Mouse (Mus musculus) right cerebral cortex, postnatal 36 days (tissue): ENCODE data around the gene Golga4.

Experiments
- DNase-seq, 2 experiments: peaks; one replicate each; pipeline ENCODE4 v3.0.0; 2022; ENCODE audit warnings: low spot score in 2 of 2, mixed read lengths in 1 of 2

Golga4 gene

DNA sequence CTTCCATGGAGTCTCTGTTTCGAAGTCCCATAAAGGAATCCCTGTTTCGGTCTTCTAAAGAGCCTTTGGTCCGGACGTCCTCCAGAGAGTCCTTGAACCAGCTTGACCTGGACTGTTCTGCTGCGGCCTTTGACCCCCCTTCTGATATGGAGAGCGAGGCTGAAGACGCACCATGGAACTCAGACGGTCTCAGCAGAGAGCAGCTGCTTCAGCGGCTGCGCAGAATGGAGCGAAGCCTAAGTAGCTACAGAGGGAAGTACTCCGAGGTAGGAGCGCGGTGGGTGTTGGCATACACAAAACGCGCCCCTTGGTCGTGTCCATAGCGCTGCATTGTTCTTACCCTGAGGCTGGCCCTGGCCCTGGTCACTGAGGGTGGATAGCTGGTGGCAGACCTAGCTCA lies 21.0 kb downstream of the Golga4 start:
- no peak for DNase-seq

DNA sequence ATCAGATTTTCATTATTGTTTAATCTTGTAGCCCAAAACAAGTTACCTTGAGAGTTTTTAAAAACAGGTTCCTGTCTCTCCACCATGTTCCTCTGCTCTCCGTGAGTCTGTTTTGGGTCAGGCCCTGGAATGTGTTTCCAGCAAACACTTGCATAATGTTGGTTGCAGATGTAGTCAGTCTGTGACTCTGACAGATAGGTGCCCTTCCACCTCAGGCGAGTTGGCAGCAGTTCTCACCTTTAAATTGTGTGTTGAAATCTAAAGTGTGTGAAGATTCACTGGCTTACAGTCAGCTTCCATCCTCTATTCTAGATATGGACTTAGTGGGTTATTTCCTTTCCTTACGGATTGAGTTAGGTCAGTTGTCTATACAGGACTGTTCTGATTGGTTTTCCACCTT lies 23.7 kb downstream of the Golga4 start:
- no peak for DNase-seq

DNA sequence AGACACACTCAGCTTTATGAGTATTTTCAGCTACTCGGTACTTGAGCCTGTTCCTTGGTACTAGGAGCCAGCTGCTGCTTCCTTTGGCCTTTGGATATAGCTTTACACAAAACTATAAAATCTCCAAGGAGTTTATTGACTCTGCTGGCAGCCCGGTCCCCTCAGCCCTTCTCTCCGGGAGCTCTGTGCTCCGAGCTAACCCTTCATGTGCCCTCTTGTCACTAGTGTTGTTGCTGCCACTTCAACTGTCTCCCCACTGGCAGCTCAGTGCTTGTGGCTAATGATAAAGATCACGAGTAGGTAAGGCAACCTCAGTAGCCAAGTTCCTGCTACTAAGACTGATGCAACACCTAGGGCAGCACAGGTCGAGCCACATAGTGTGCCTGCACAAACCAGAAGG lies 24.6 kb downstream of the Golga4 start:
- DNase-seq: no peak

DNA sequence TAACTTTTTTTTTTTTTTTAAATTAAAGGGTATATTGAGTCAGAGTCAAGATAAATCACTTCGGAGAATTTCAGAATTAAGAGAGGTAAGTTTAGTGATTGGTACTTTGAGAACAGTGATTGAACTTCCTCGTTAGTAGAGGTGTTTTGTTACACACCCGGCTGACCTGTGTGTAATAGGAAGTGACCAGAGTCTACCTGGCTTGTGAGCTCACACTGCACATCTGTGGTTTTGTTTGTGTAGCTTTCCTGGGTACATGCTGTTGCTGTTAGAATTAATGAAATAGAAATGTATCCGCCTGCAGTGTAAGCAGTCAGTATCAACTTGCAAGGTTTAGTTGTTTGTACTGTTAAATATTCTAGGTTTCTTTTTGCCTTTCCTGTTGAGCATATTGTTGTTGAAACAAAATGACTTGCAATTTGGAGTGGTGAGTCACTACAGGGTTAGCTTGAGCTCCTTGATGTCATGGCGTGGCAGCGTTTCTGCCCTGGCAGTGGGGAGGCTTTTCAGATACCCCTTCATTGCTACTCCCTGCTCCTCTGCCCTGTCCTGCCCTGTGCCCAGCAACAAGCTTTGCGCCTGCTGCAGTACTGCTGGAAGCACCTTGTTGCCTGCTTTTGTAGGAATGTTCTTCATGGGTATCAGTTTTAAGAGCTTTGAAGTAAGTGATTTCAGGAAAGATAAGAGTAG lies 26.6 kb downstream of the Golga4 start:
- no peak for DNase-seq

DNA sequence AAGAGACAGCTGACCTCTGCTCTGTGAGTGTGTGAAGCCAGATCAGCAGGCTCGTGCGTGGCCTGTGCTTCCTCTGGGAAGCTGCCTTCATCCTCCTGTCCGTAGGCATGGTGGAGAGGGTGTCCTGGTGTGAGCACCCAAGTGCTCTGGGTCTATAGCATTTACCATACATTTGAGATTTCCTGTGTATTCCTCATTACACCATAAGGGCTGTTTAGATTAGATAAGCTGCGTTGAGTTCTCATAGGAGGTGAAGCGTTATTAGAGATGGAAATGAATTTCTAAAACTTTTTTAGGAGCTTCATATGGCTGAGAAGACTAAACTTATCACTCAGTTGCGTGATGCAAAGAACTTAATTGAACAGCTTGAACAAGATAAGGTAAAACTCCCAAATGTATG lies 30.9 kb downstream of the Golga4 start:
- no peak for DNase-seq

- no peak for DNase-seq
Measured at GRCm38 (mm10) chr9:118537463-118538339, 31.6 kb downstream of the Golga4 start.

- no peak for DNase-seq
Measured at GRCm38 (mm10) chr9:118541851-118542250, 35.8 kb downstream of the Golga4 start.

- DNase-seq: no peak
Measured at GRCm38 (mm10) chr9:118545146-118545545, 39.1 kb downstream of the Golga4 start.

GRCm38 (mm10) chr9:118548651-118549050 lies 42.6 kb downstream of the Golga4 start:
- DNase-seq: no peak

DNA sequence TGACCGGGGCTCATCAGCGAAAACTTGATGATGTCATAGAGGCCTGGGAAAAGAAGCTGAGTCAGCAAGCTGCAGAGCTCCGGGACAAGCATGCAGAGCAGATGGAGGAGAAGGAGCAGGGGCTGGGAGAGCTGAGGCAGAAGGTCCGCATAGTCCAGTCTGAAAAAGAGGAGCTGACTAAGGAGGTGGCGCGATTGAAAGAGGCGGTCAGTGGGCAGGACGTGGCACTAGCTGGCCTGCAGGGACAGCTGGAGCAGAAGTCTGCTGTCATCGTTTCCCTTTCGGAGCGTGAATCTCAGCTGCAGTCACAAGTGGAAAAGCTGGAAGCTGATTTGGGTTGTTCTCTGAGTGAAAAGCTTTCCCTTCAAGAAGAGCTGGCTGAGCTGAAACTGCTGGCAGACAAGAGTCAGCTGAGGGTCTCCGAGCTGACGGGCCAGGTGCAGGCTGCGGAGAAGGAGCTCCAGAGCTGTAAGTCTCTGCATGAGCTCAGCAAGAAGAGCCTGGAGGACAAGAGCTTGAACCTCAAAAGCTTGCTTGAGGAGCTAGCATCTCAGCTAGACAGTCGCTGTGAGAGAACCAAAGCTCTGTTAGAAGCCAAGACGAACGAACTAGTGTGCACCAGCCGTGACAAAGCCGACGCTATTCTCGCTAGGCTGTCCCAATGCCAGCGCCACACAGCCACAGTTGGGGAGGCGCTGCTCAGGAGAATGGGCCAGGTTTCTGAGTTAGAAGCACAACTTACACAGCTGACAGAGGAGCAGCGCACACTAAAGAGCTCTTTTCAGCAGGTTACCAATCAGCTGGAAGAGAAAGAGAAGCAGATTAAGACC lies 51.1 kb downstream of the Golga4 start:
- peak; percentile 30 to 64 for DNase-seq

DNA sequence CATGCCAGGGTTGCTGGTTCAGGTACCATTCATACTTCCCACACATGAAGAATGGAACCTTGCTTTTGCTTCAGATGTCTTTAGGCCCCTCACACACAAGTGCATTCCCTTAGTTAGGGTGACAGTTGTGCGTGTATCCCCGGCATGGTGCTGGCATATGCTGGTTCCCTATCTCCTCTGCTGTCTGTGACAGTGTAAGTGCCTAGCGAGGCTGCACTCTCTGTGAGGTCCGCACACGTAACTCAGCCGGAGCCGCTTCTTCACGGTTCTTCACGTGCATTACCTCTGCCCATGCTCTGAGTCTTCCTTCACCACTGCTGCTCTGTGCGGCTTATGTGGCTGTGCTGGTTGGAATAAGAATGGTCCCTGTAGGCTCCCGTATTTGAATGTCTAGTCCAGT lies 57.3 kb downstream of the Golga4 start:
- DNase-seq: no peak

DNA sequence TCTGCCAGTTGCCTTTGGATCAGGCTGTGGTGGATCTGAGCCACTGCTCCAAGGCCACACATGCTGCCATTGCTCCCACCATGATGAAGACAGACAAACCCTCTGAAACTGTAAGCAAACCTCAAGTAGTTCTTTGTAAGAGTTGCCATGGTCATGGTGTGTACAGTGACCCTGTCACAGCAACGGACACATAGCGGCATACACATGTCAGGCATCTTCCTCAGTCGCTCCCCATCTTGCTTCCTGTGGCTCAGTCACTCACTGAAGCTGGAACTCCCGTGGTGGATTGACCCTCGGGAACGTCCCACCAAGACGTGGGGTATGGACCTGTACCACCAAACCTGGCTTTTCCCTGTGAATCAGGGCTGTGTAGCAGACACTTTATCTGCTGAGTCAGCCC lies 57.8 kb downstream of the Golga4 start:
- DNase-seq: no peak

DNA sequence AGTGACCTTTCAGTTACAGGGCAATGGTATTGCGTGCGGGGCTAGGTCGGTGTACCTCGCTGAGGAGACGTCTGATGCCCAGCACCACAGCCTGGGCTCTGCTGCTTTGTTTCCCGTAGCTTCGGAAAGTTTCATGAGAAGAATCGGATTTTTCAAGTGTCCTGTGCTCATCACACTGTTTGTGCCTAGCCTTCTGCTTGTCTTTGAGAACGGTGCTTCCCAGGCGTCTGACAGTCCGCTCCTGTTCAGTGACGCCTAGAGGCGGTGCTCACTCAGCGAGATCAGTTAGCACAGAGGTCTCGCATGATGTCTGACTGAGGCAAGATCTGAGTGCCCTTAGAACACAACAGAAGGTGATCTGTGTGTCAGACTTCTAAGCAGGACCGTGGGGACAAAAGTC lies 58.6 kb downstream of the Golga4 start:
- no peak for DNase-seq

DNA sequence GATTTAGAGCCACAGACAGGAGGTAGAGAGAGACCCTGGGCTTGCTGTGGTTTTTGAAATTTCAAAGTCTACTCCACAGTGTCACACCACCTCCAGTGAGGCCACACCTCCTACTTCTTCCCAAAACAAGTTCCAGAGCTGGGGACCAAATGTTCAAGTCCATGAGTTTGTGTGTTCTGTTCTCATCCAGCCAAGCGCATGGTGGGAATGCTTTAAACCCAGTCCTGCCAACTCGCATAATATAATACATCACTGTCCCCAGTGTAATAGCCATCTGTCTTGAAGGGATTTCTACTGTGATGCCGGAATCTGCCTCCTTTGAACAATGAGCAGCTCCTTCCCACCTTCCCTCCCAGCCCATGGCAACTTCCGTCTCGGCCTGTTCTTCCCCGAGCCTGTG lies 63.3 kb downstream of the Golga4 start:
- DNase-seq: peak in 1 of 2 experiments; percentile 65

- no peak for DNase-seq
Measured at GRCm38 (mm10) chr9:118570865-118571264, 64.8 kb downstream of the Golga4 start.

- DNase-seq: no peak
Measured at GRCm38 (mm10) chr9:118571701-118572100, 65.6 kb downstream of the Golga4 start.

- DNase-seq: peak; percentile 23 to 25
Measured at GRCm38 (mm10) chr9:118574911-118575310, 68.8 kb downstream of the Golga4 start.

- DNase-seq: no peak
Measured at GRCm38 (mm10) chr9:118580371-118580770, 74.3 kb downstream of the Golga4 start.

DNA sequence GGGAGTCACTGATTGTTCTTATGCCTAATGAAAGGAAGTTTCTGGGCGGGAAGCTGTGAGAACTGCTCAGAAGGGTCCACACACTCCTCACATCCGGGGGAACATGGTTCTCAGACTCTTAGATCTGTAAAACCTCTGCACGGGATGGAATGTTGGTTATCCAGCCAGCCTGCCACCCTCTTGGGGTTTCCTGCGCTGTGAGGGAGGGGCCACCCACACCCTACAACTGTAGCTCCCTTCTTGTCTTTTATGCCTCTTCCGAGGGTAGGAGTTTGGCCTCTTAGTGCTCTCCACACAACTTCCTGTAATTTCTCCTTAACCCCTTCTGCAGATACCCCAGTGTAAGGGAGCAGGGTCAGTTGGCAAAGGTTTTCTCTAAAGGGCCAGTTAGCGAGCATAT lies 76.7 kb downstream of the Golga4 start:
- no peak for DNase-seq

GRCm38 (mm10) chr9:118584838-118585237 lies 78.8 kb downstream of the Golga4 start:
- DNase-seq: no peak

GRCm38 (mm10) chr9:118585998-118586397 lies 79.9 kb downstream of the Golga4 start:
- DNase-seq: no peak

DNA sequence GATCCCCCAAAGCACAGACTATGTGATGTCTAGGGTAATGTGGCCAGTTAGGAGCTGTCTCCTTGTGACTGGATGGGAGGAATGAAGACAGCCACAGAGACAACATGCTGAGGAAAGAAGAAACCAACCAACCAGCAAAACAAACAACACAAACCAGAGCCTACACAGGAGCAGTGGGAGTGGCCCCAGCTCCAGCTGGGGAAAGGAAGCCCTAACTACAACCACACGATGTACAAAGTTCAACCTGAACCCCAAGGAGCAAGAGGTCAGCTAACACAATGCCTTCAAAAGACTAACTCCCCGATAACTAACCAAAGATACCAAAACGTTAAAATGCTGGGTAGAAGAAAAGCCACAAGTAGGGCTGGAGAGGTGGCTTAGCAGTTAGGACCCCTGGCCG lies 81.0 kb downstream of the Golga4 start:
- no peak for DNase-seq
